Mouse (Mus musculus): ENCODE results near the gene Pip5k1b. TPM values are rescaled to one million over a fixed set of nuclear protein-coding genes. Genes with fewer than 3 reads are reported as not detected.

The Pip5k1b gene
- polyA plus RNA-seq, 2 experiments from 2014 or later = 5.7 to 6.2 TPM

- no peak for ATAC-seq
These were observed 40.7 kb downstream of the Pip5k1b start for GRCm38 (mm10) chr19:24514661-24515642.

- no peak for ATAC-seq
These were observed 42.4 kb downstream of the Pip5k1b start for GRCm38 (mm10) chr19:24513105-24513843.

GRCm38 (mm10) chr19:24511939-24512338 is 43.7 kb downstream of the Pip5k1b start:
- no peak for ATAC-seq

GRCm38 (mm10) chr19:24509391-24509790 is 46.3 kb downstream of the Pip5k1b start:
- ATAC-seq = no peak

- ATAC-seq = no peak
These were observed 47.4 kb downstream of the Pip5k1b start for GRCm38 (mm10) chr19:24508087-24508767.

- ATAC-seq = no peak
These were observed 52.8 kb downstream of the Pip5k1b start for GRCm38 (mm10) chr19:24502736-24503421.

GRCm38 (mm10) chr19:24501525-24501924 is 54.1 kb downstream of the Pip5k1b start:
- no peak for ATAC-seq

GRCm38 (mm10) chr19:24500431-24500830 is 55.2 kb downstream of the Pip5k1b start:
- no peak for ATAC-seq

GRCm38 (mm10) chr19:24499291-24499690 is 56.4 kb downstream of the Pip5k1b start:
- no peak for ATAC-seq

- ATAC-seq = no peak
These were observed 61.8 kb downstream of the Pip5k1b start for GRCm38 (mm10) chr19:24493887-24494286.

GRCm38 (mm10) chr19:24491824-24492223 is 63.8 kb downstream of the Pip5k1b start:
- no peak for ATAC-seq

GRCm38 (mm10) chr19:24490275-24490674 is 65.4 kb downstream of the Pip5k1b start:
- no peak for ATAC-seq

GRCm38 (mm10) chr19:24486433-24487296 is 69.0 kb downstream of the Pip5k1b start:
- no peak for ATAC-seq

GRCm38 (mm10) chr19:24484612-24485194 is 71.0 kb downstream of the Pip5k1b start:
- ATAC-seq = no peak

GRCm38 (mm10) chr19:24480916-24481315 is 74.8 kb downstream of the Pip5k1b start:
- no peak for ATAC-seq

GRCm38 (mm10) chr19:24476929-24477882 is 78.5 kb downstream of the Pip5k1b start, which contains the start of gene Fam122a:
Gene Fam122a, minus strand, starts transcription at chr19:24477356.
- peak; percentile 78 for ATAC-seq

GRCm38 (mm10) chr19:24476461-24476860 is 79.2 kb downstream of the Pip5k1b start:
- ATAC-seq = peak; percentile 58

GRCm38 (mm10) chr19:24475281-24475680 is 80.4 kb downstream of the Pip5k1b start:
- no peak for ATAC-seq

GRCm38 (mm10) chr19:24472512-24472911 is 83.2 kb downstream of the Pip5k1b start:
- ATAC-seq = no peak

GRCm38 (mm10) chr19:24471538-24471937 is 84.1 kb downstream of the Pip5k1b start:
- no peak for ATAC-seq
